Mouse (Mus musculus) effector memory CD4-positive, alpha-beta T cell, adult 5 months (primary cell): Measurements from ENCODE around the gene Vps51. TPM values are rescaled to one million over a fixed set of nuclear protein-coding genes. Genes with fewer than 3 reads are reported as not detected.

ENCODE experiments used
- polyA plus RNA-seq: library from polyadenylated mRNA; unstranded; fragments of 100-300 nt; shearing (Covaris generic); gene quantifications from one replicate; pipeline ENCODE4 v1.2.1, GENCODE M21; 2017

Vps51 gene
- polyA plus RNA-seq = 67.1 TPM

DNA sequence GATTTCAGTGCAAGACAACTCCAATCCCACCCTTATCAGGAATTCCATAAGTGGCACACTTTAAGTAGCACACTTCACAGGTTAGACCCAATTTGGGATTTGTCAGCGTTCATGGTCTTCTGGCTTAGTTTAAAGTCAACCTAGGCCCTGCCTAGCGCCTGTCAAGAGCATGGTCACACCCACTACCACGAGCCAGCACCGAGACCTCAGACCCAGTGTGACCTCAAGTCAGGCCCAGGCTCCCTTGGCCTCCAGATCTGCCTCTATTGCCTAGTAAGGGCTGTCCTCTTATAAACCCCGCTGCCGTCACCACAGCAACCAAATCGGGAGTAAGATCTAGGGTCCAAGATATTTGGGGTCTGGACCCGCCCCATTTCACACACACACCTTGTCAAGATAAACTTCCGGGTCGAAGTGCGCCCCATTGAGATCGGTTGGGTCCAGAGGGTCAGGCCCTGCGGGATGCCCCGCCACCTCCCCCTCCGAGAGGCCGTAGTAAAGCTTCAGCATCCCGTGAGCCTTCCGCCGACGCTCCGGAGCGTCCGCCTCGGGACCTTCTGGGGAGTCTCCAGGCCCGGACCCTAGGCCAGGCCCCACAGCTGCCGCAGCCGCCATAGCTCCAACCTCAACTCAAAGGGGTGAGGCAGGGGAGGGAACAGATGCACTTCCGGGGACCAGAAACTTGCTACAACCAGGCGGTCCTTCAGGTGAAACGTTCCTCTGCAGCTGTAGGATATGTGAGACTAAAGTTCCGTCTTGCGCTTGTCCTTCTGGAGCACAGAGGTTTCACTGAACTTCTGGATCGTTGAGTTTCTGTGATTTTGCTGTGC, at the start of gene Vps51:
Vps51 (minus strand) TSS at position 668 of the 830 bp plus-strand sequence.

DNA sequence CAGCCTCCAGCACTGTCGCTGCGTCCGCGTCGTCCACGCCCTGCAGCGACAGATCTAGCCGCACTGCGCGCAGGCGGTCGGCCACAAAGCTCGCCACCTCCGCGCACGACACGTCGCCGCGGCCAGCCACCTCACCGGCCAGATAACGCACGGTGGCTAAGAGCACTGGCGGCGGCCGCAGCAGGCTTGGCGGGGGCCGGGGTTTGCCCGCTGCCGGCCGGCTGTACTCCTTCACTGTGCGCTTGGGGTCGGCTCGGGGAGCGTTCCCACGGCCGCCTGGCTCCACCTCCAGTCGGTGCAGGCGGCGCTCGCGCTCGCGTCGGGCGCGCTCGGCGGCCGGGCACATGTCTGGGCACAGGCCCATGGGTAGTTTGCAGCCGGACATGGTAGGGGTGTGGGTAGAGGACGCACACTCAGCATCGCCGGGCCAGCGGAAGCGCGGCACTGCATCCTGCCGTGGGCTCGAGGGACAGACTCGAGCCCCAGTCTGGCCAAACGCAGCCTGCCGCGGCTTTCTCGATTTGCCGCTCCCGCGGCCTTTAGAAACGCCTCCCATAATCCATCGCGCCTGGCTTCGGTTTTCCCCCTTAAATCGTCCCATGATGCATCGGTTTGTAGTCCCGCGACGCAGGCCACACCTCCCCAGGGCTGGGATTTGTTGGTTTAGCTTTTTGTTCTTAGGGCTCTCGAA, 41.1 kb upstream of the Vps51 start, which contains the start of gene Sac3d1:
Sac3d1 (minus strand) TSS at position 665 of the 691 bp plus-strand sequence.

DNA sequence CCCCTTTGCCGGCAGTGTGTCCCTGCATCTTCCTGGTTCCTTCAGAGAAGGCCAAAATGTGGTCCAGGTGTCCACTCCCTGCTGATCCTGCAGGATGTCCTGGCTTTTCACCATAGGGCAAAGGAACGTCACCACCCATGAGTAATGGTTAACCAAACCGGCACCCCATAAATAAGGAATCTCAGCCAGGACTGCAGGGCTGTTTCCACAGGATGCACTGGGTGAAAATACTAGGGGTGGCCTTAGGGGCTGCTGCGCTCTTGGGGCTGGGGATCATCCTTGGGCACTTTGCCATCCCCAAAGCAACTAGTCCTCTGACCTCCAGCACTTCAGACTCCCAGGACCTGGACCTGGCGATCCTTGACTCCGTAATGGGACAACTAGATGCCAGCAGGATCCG, 28.6 kb upstream of the Vps51 start, which contains the start of gene Naaladl1:
Naaladl1 (plus strand) TSS at position 197 of the 400 bp plus-strand sequence.

DNA sequence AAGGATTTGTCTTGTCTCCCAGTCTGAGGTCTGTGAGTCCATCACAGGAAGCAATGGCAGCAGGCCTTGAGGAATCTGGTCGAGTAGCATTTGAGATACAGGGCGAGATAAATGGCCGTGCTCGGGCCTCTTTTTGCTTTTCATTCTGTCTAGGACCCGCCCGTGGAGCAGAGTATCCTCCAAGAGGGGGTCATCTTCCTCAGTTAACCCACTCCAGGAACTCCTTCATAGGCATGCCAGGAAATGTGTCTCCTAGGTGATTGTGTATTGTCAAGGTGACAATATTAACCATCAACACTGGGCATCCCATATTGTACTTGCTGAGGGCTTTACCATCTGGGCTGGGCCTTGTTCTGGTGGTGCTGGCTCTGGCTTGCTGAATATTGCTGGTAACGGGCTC, 17.1 kb upstream of the Vps51 start, which contains the start of gene AC131692.1:
AC131692.1 (plus strand) TSS at position 301 of the 400 bp plus-strand sequence.

DNA sequence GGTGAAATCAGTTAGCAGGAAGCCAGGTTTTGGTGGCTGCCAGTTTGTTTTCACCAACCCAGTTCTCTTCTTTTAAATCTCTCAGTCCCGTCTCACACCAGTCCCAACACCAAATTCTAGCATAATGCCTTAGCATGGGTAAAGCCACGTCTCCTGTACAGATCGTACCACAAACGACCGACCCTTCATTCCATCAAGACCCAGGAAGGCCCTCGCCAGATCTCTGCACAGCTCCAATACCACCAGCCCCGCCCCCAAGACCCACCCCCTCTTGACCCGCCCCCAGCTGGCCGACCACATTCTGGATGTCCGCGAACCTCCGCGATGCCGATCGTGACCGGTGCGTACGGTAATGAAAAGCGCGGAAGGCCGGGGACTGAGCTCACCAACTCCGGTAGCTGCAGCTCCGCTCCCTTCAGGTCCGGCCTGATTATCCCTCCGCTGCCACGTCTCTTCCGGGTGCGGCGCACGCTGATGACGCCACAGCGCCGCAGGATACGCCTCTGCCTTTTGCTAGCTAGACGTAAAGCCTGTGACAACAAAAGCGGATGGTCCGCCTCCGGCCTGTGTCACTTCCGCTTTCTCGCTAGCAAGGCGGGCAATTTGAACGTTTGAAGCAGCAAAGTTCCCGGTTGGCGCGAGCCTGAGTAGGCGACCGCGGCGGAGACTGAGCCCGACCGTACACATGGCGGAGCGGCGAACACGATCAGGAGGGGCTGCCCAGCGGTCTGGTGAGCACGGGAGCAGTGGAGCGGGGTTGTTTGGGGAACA, 7.6 kb upstream of the Vps51 start, which contains the start of the genes Zfpl1 and Cdca5:
Zfpl1 (minus strand) TSS at position 479 of the 771 bp plus-strand sequence.
Cdca5 (plus strand) TSS at position 506 of the 771 bp plus-strand sequence.

DNA sequence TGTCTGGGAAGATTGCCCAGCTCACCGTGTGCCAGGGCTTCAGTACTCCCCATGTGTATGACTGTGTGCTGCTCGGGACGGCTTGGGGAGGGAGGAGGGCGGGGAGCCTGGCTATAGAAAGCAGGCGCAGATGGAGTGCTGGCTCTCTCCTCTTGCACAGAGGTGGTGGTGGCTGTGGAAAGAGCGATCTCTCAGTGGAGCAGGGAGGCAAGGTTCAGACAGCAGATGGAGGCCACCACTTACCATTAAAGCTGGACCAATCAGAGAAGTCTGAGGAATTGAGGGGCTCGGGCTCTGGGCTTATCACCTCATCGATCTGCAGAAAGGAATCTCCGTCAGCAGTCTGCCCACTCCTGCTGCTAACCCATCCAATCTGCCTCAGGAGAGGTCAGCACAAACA, 5.1 kb upstream of the Vps51 start, which contains the start of gene Gm28374:
Gm28374 (minus strand) TSS at position 101 of the 400 bp plus-strand sequence.

DNA sequence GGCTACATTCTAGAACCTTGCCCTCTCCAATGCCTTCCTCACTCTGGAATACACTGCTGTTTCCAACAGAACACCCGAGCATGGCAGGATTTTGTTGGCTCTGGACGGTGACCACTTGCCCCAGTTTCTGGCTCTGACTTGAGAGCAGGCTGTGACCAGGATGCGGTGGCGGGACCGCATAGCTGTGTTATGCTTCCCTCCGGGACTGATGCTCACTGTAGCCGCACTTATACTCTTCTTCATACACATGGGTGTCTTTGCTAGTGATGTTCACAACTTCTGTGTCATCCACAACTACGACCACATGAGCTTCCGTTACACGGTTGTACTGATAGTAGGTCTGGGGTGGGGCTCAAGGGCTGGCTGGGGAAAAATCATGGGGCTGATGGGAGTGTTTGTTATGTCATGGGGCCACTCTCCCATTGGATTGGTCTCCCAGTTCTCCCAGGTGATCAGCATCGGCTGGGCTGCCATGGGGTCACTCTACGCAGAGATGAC, 3.0 kb upstream of the Vps51 start, which contains the start of gene Tmem262:
Tmem262 (plus strand) TSS at position 51 of the 498 bp plus-strand sequence.

GRCm38 (mm10) chr19:6067724-6068415, 9.2 kb downstream of the Vps51 start, which contains the start of gene Tm7sf2:
Tm7sf2 (minus strand) TSS chr19:6068373.

GRCm38 (mm10) chr19:6061021-6061533, 16.0 kb downstream of the Vps51 start, which contains the start of gene Znhit2:
Znhit2 (plus strand) TSS chr19:6061192.

GRCm38 (mm10) chr19:6057313-6058096, 19.5 kb downstream of the Vps51 start, which contains the start of the genes Mrpl49 and Fau:
Mrpl49 (minus strand) TSS chr19:6057785.
Fau (plus strand) TSS chr19:6057844.

DNA sequence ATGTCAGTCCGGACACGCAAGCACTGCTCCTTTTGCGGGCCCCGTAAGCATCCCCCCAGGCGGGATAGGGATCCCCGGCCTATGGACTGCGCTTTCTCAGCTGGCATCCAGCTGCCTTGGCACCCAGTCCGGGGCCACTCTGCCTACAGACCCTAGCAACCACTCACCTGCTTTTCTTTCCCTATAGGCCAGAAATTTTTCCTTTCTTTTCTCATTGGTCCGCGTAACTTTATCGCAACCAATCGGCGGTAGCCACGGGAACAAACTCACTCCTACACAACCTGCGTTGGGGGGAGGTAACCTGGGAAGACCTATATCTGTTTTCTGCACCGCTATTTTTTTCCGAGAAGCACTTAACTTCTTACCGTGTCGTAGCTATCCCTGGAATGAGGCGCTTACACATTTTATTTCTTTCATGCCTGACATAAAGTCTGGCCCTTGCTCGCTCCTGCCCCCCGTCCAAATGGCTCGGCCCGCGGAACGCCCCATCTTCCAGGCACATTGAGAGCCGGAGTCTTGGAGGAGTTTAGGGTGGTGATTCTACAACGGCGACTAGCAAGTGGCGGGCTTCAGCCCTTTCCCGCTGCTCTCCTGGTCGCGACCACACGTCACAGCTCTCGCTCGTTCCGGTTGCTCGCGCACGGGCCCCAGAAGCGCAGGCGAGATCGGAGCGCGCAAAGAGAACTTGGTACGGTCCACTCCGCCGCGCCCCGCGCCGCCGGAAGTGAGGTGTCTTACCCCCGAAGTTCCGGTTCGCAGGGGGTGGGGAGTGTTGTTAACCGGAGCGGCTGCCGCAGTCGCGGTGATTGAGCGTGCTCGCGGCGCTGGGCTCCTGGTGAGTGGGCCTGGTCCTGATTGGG, 30.5 kb downstream of the Vps51 start, which contains the start of gene Syvn1:
Syvn1 (plus strand) TSS at position 283 of the 860 bp plus-strand sequence.

Other genes starting within 250 kb of the Vps51 start
- 104 TPM for gene Frmd8, start 202.0 kb downstream of the Vps51 start, polyA plus RNA-seq
- gene Slc25a45, start 199.4 kb downstream of the Vps51 start, polyA plus RNA-seq = 18.4 TPM
- gene Tigd3, start 183.1 kb downstream of the Vps51 start, polyA plus RNA-seq = 0.61 TPM
- 113 TPM for gene Dpf2, start 164.2 kb downstream of the Vps51 start, polyA plus RNA-seq
- gene Cdc42ep2, start 152.4 kb downstream of the Vps51 start, polyA plus RNA-seq = not detected
- gene Pola2, start 113.0 kb downstream of the Vps51 start, polyA plus RNA-seq = 38.4 TPM
- not detected for gene Slc22a20, start 91.1 kb downstream of the Vps51 start, polyA plus RNA-seq
- 46.7 TPM for gene Capn1, start 61.3 kb downstream of the Vps51 start, polyA plus RNA-seq
- 54.6 TPM for gene Syvn1, start 30.7 kb downstream of the Vps51 start, polyA plus RNA-seq
- gene Mrpl49, start 19.4 kb downstream of the Vps51 start, polyA plus RNA-seq = 21.8 TPM
- 985 TPM for gene Fau, start 19.4 kb downstream of the Vps51 start, polyA plus RNA-seq
- 17.6 TPM for gene Znhit2, start 16.0 kb downstream of the Vps51 start, polyA plus RNA-seq
- gene Tm7sf2, start 8.9 kb downstream of the Vps51 start, polyA plus RNA-seq = 7.2 TPM
- not detected for gene Tmem262, start 2.8 kb upstream of the Vps51 start, polyA plus RNA-seq
- 0.60 TPM for gene Gm28374, start 5.0 kb upstream of the Vps51 start, polyA plus RNA-seq
- 20.0 TPM for gene Zfpl1, start 7.7 kb upstream of the Vps51 start, polyA plus RNA-seq
- gene Cdca5, start 7.8 kb upstream of the Vps51 start, polyA plus RNA-seq = 0.21 TPM
- gene AC131692.1, start 17.2 kb upstream of the Vps51 start, polyA plus RNA-seq = not detected
- gene Naaladl1, start 28.6 kb upstream of the Vps51 start, polyA plus RNA-seq = not detected
- gene Sac3d1, start 41.4 kb upstream of the Vps51 start, polyA plus RNA-seq = 6.3 TPM
- gene Snx15, start 51.1 kb upstream of the Vps51 start, polyA plus RNA-seq = 25.6 TPM
- gene Batf2, start 63.8 kb upstream of the Vps51 start, polyA plus RNA-seq = not detected
- 25.1 TPM for gene Arl2, start 64.3 kb upstream of the Vps51 start, polyA plus RNA-seq
- not detected for gene Majin, start 107.2 kb upstream of the Vps51 start, polyA plus RNA-seq
- not detected for gene Gpha2, start 149.1 kb upstream of the Vps51 start, polyA plus RNA-seq
- gene Ppp2r5b, start 158.6 kb upstream of the Vps51 start, polyA plus RNA-seq = 19.1 TPM
- 79.4 TPM for gene Atg2a, start 164.4 kb upstream of the Vps51 start, polyA plus RNA-seq
- gene Ehd1, start 199.5 kb upstream of the Vps51 start, polyA plus RNA-seq = 34.0 TPM
- gene Cdc42bpg, start 229.2 kb upstream of the Vps51 start, polyA plus RNA-seq = 0.35 TPM